Mouse (Mus musculus) liver, embryonic 16.5 days (tissue): ENCODE results near the gene Ece1. TPM values are rescaled to one million over a fixed set of nuclear protein-coding genes. Genes with fewer than 3 reads are reported as not detected.

Experiments
- ATAC-seq: fragments of 200-750 bp; cut with Nextera tagmentation; 2 replicates; pipeline ENCODE4 v1.8.0; 2017; ENCODE audit warnings: low read depth, mild to moderate bottlenecking, moderate number of reproducible peaks, moderate library complexity
- H3K27ac ChIP-seq: fragments of 300-500 bp; sonication (generic); 2 replicates; pipeline ENCODE4 v1.5.1; 2014; ENCODE audit warnings: mild to moderate bottlenecking, low read length
- H3K27me3 ChIP-seq: fragments of 300-500 bp; sonication (generic); 2 replicates; pipeline ENCODE4 v1.6.1; 2014; ENCODE audit warnings: low read depth, low read length, mixed read lengths; ENCODE audit not compliant: control insufficient read depth, insufficient read depth
- H3K36me3 ChIP-seq: fragments of 300-500 bp; sonication (generic); 2 replicates; pipeline ENCODE4 v1.6.1; 2014; ENCODE audit warnings: mild to moderate bottlenecking; ENCODE audit not compliant: control insufficient read depth, insufficient read depth
- H3K4me1 ChIP-seq: fragments of 300-500 bp; sonication (generic); 2 replicates; pipeline ENCODE4 v1.6.1; 2014; ENCODE audit warnings: low read depth, low read length, mixed read lengths; ENCODE audit not compliant: control insufficient read depth
- H3K4me2 ChIP-seq: fragments of 300-500 bp; sonication (generic); 2 replicates; pipeline ENCODE4 v1.6.1; 2014; ENCODE audit warnings: low read depth, low read length, mixed read lengths
- H3K4me3 ChIP-seq: fragments of 300-500 bp; sonication (generic); 2 replicates; pipeline ENCODE4 v1.5.1; 2014; ENCODE audit warnings: low read depth, mild to moderate bottlenecking, low read length
- H3K9ac ChIP-seq: fragments of 300-500 bp; sonication (generic); 2 replicates; pipeline ENCODE4 v1.6.1; 2014; ENCODE audit warnings: low read depth, low read length
- H3K9me3 ChIP-seq: fragments of 300-500 bp; sonication (generic); replicated peaks from 2 replicates; pipeline ENCODE4 v1.6.1; 2016; ENCODE audit warnings: low read length; ENCODE audit not compliant: control insufficient read depth
- WGBS: fragments of 180-500 bp; shearing (Covaris S2); extraction: QIAGEN DNeasy Blood & Tissue Kit; methylation state at CpG from one replicate; pipeline ENCODE4 v1.1.7; 2014; ENCODE audit not compliant: insufficient replicate concordance; 5-methylcytosine and 5-hydroxymethylcytosine counted together
- polyA plus RNA-seq: library from polyadenylated mRNA; unstranded; fragments of >200 nt; fragmentation: Nextera tagmentation; extraction: Ambion mirVana; gene quantifications from 2 replicates; pipeline ENCODE4 v1.2.1, GENCODE M21; 2015

Gene Ece1
- polyA plus RNA-seq, 1 experiment from 2014 or later: 23.4 TPM

DNA sequence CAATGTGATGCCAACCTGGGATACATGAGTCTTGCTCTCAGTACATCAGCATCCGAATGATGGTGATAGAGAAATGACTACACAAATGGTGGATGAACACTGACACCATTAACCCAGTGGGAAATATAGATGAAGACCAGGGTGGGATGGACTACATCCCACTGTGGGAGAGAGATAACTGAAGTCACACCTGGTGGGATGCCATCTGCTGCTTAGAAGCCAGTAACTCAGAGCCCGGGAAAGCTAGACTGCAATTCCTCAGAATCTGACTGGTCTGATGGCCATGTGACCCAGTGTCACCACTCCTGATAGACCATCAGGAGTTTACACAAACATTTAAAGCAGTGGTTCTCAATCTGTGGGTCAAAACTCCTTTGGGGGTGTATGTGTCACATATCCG is 38.5 kb upstream of the Ece1 start:
- Histone ChIP-seq H3K9me3 (no peaks in the 10 kb centered on the region), H3K27ac (no peak overlapping the region), H3K4me3 (no peak overlapping the region), H3K4me2 (no peak overlapping the region), H3K4me1 (no peaks in the 10 kb centered on the region), H3K27me3 (no peaks in the 10 kb centered on the region), H3K36me3 (no peaks in the 10 kb centered on the region), H3K9ac (no peak overlapping the region)
- ATAC-seq: no peak
- 64% methylated on average over 3 of the region's 3 CpGs for WGBS

DNA sequence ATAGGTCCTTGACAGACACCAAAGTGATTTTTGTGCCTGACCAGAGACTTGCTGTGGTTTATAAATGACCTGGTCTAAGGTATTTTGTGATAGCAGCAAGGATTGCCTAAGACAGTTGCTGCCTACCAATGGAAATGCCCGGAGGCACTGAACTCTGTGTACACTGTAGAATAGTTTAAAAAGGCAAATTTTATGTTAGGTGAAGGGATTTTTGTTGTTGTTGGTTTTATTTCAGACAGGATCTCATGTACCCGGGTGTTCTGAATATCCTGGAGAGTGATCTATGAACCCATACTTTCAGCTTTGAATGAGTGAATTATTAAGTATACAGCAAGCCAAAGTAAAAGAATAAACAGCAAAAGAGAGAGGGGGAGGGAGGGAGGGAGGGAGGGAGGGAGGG is 37.2 kb upstream of the Ece1 start:
- 45% methylated on average over 2 of the region's 2 CpGs for WGBS
- H3K4me1 ChIP-seq: no peaks in the 10 kb centered on the region
- H3K9ac ChIP-seq: no peak overlapping the region
- no peak for ATAC-seq
- peaks cover 2% of the 10 kb centered on the region; the same call in 1 of the 2 replicates for H3K27me3 ChIP-seq
- H3K4me2 ChIP-seq: no peak overlapping the region
- no peak overlapping the region for H3K4me3 ChIP-seq
- H3K36me3 ChIP-seq: no peaks in the 10 kb centered on the region
- no peak overlapping the region for H3K27ac ChIP-seq
- H3K9me3 ChIP-seq: no peaks in the 10 kb centered on the region

DNA sequence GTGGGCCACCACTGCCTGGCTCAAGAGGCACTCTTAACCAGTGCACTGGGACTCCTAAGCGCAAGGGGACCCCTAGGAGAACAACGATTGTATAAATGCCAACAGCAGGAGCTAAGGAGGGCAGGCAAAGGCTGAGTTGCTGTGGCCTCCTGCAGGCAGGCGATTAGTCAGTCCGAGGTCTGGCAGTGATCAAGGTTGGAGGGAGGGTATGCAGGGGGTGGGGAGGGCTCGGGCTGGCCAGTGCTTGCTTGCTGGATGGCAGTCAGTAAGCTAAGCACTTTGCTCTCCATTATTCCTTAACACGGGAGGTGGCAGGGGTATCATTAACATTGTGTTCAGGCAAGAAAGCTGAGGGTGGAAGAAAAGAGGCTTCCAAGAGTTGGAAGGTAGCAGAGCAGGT is 31.7 kb upstream of the Ece1 start:
- no peak for ATAC-seq
- H3K4me1 ChIP-seq: no peaks in the 10 kb centered on the region
- 35% methylated on average over 6 of the region's 6 CpGs for WGBS

DNA sequence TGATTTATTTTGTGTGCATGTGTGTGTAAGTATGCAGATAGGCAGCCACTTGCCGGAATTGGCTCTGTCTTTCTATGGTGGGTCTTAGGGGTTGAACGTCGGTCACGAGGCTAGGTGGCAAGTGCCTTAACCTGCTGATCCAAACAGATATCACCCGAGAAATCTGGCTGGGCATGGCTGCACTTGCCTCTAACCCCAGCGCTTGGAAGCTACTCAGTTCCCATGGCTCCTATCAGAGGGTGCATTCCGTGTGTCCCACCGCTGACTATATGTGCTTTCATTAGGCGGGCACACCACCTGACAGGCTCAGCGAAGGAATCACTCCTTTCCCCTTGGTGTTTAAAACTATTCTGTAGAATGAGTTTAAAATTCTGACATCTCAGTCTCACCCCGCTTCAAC is 30.4 kb upstream of the Ece1 start:
- no peak overlapping the region for H3K4me3 ChIP-seq
- no peaks in the 10 kb centered on the region for H3K36me3 ChIP-seq
- no peak overlapping the region for H3K9ac ChIP-seq
- no peak overlapping the region for H3K27ac ChIP-seq
- H3K4me1 ChIP-seq: no peaks in the 10 kb centered on the region
- no peak overlapping the region for H3K4me2 ChIP-seq
- 68% methylated on average over 11 of the region's 11 CpGs for WGBS
- ATAC-seq: no peak
- no peaks in the 10 kb centered on the region for H3K9me3 ChIP-seq
- peaks cover 2% of the 10 kb centered on the region; the same call in 1 of the 2 replicates for H3K27me3 ChIP-seq

More for the DNA sequence above, 31.7 kb upstream of the Ece1 start:
- H3K9ac ChIP-seq: no peak overlapping the region
- H3K9me3 ChIP-seq: no peaks in the 10 kb centered on the region
- H3K27me3 ChIP-seq: peaks cover 2% of the 10 kb centered on the region; the same call in 1 of the 2 replicates
- no peaks in the 10 kb centered on the region for H3K36me3 ChIP-seq
- H3K27ac ChIP-seq: no peak overlapping the region
- H3K4me3 ChIP-seq: no peak overlapping the region
- H3K4me2 ChIP-seq: no peak overlapping the region

DNA sequence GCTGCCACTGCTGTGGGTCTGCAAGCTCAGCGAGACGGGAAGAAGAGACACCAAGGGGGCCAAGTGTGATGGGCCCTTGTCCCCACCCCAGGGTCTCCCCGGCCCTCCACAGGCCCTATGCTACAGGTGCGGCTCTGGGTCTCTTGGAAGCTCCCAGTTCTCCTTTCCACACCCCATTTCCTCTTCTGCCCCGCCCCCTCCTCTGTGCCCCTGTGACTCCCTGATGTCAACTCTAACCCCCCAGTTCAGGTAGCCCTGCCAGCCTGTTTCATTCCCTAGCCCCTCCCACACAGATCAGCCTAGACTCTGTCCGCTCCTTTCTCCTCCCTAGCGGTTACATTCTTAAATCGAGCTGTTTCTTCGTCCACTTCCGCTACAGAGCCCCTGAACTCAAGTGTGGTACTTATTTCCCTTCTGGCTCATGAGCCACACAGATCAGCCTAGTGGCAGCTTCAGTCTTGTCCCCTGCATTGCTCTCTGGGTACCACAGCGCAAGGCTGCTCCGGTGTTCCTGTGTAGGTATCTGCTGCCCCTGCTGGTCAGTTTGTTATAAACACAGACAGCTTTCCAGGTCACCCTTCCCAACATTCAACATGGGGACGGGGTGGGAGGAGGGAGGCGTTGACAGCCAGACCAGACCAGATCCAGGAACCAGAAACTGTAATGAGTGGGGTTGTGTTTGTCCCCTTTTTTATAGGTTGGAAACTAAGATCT is 26.3 kb upstream of the Ece1 start:
- peak; percentile 48; the same call in 1 of the 2 replicates for ATAC-seq
- Histone ChIP-seq H3K4me2 (no peak overlapping the region), H3K9me3 (no peaks in the 10 kb centered on the region), H3K36me3 (no peaks in the 10 kb centered on the region), H3K27ac (no peak overlapping the region), H3K27me3 (no peaks in the 10 kb centered on the region), H3K9ac (no peak overlapping the region), H3K4me1 (no peaks in the 10 kb centered on the region), H3K4me3 (no peak overlapping the region)
- WGBS: 15% methylated on average over 14 of the region's 14 CpGs

DNA sequence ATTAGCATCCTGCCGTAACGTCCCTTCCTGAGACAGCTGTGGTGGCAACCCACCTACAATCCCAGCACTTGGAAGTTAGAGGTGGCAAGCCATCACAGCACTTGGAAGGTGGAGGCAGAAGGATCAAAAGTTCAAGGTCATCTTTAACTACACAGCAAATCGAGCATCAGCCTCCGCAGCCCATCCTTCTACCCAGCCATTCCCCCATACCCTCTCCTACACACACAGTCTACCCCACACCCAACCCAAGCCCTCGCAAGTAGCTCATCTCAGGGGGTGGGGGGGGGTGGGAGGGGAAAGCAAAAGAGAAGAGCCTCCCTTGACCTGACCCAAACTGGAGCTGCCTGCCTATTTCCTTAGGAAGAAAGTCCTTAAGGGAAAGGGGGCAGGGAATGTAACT is 25.3 kb upstream of the Ece1 start:
- Histone ChIP-seq H3K4me2 (no peak overlapping the region), H3K4me1 (no peaks in the 10 kb centered on the region), H3K9ac (no peak overlapping the region), H3K36me3 (no peaks in the 10 kb centered on the region), H3K27me3 (no peaks in the 10 kb centered on the region), H3K27ac (no peak overlapping the region), H3K4me3 (no peak overlapping the region), H3K9me3 (no peaks in the 10 kb centered on the region)
- ATAC-seq: no peak
- 60% methylated on average over 5 of the region's 5 CpGs for WGBS

DNA sequence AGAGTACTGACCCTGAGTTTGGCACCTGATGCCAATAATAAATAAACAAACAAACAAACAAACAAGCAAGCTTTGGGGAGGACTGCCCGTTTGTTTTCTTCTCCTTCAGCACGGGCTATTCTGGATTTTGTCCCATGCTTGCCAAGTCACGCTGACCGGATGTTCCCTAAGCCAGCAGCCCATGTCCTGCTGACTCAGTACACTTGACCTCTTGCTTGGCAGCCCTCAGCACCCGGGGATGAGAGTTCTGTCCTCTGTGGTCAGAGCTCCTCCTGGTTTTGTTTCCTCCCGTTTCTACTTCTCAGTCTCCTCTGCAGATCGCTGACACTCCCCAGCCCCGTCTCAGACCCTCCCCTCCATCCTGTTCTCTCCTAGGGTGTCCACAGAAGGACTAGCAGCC is 24.2 kb upstream of the Ece1 start:
- no peak for ATAC-seq
- H3K9me3 ChIP-seq: no peaks in the 10 kb centered on the region
- H3K4me3 ChIP-seq: no peak overlapping the region
- no peak overlapping the region for H3K27ac ChIP-seq
- H3K9ac ChIP-seq: no peak overlapping the region
- no peak overlapping the region for H3K4me2 ChIP-seq
- 59% methylated on average over 8 of the region's 8 CpGs for WGBS
- H3K27me3 ChIP-seq: no peaks in the 10 kb centered on the region
- H3K4me1 ChIP-seq: no peaks in the 10 kb centered on the region
- no peaks in the 10 kb centered on the region for H3K36me3 ChIP-seq

DNA sequence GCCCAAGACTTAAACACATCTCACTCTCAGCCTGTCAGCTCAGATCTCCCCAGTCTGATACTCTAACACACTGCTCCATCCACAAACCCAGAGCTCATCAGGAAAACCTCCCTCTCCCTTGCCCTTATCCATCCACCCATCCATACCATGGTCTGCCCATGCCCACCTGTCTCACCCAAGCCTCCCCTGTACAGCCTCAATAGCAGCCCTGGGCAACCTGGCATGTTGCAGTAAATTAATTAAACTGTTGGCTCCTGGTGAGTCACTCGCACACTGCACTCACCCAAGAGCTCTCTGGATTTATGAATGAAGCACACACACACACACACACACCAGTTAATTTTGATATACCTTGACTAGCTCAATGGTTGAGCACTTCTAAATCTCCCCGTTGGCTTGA is 23.2 kb upstream of the Ece1 start:
- no peaks in the 10 kb centered on the region for H3K4me1 ChIP-seq

DNA sequence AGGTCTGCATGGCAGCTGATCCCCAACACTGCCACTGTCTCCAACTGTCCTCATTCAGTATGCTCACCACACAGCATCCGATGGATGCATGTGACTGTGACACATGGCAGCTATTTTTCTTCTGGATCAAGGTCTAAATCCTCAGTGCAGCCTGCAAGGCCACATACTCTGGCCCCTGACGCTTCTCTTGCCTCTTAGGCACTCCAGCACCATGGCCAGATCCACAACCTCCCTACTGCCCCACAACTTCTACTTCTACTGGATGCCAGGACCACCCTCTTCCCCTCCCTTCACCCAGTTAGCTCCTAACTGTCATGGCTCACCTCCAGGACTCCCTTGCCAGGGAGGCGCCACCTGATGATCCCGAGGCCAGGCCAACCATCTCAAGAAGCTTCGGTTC is 22.6 kb upstream of the Ece1 start:
- WGBS: 71% methylated on average over 5 of the region's 5 CpGs
- ATAC-seq: no peak
- Histone ChIP-seq H3K9me3 (no peaks in the 10 kb centered on the region), H3K27ac (no peak overlapping the region), H3K4me1 (no peaks in the 10 kb centered on the region), H3K36me3 (no peaks in the 10 kb centered on the region), H3K4me3 (no peak overlapping the region), H3K9ac (no peak overlapping the region), H3K4me2 (no peak overlapping the region), H3K27me3 (no peaks in the 10 kb centered on the region)

More for the DNA sequence above, 23.2 kb upstream of the Ece1 start:
- H3K36me3 ChIP-seq: no peaks in the 10 kb centered on the region
- no peak overlapping the region for H3K9ac ChIP-seq
- H3K9me3 ChIP-seq: no peaks in the 10 kb centered on the region
- ATAC-seq: no peak
- H3K4me3 ChIP-seq: no peak overlapping the region
- 76% methylated on average over 2 of the region's 2 CpGs for WGBS
- H3K27ac ChIP-seq: no peak overlapping the region
- H3K27me3 ChIP-seq: no peaks in the 10 kb centered on the region
- no peak overlapping the region for H3K4me2 ChIP-seq
